Mouse (Mus musculus) limb, embryonic 14.5 days (tissue): ENCODE measurements at regions not wholly inside any gene's neighbourhood (a gene's known extent, or its start where the extent isn't known, plus 50 kb on each side); places are given as distances from the start of the nearest gene placed in this dataset.

Experiments
- ATAC-seq: fragments of 200-750 bp; cut with Nextera tagmentation; 2 replicates; pipeline ENCODE4 v1.8.0; 2017; ENCODE audit warnings: low read depth, moderate number of reproducible peaks, moderate TSS enrichment; ENCODE audit not compliant: low FRiP score
- DNase-seq: peaks from one replicate; pipeline ENCODE4 v3.0.0-alpha.2; 2015; ENCODE audit warnings: low spot score
- H3K27ac ChIP-seq: fragments of 300-500 bp; sonication (generic); replicated peaks from 2 replicates; pipeline ENCODE4 v1.5.1; 2014; ENCODE audit warnings: low read depth, mild to moderate bottlenecking, low read length, moderate library complexity, mixed read lengths
- H3K27me3 ChIP-seq: fragments of 300-500 bp; sonication (generic); 2 replicates; pipeline ENCODE4 v1.6.1; 2014; ENCODE audit warnings: low read length, mixed read lengths; ENCODE audit not compliant: control insufficient read depth, insufficient read depth
- H3K36me3 ChIP-seq: fragments of 300-500 bp; sonication (generic); 2 replicates; pipeline ENCODE4 v1.6.1; 2014; ENCODE audit warnings: mild to moderate bottlenecking, low read length, moderate library complexity, mixed read lengths; ENCODE audit not compliant: control insufficient read depth, insufficient read depth
- H3K4me1 ChIP-seq: fragments of 300-500 bp; sonication (generic); 2 replicates; pipeline ENCODE4 v1.6.1; 2014; ENCODE audit warnings: antibody characterized with exemption, low read length, mixed read lengths; ENCODE audit not compliant: control insufficient read depth, insufficient read depth
- H3K4me2 ChIP-seq: fragments of 300-500 bp; sonication (generic); replicated peaks from 2 replicates; pipeline ENCODE4 v1.6.1; 2014; ENCODE audit warnings: low read depth, mild to moderate bottlenecking, low read length, moderate library complexity; ENCODE audit not compliant: severe bottlenecking
- H3K4me3 ChIP-seq: fragments of 300-500 bp; sonication (generic); replicated peaks from 2 replicates; pipeline ENCODE4 v1.5.1; 2014; ENCODE audit warnings: low read length
- H3K9ac ChIP-seq: fragments of 300-500 bp; sonication (generic); 2 replicates; pipeline ENCODE4 v1.6.1; 2014; ENCODE audit warnings: mild to moderate bottlenecking, low read depth, low read length, moderate library complexity; ENCODE audit not compliant: severe bottlenecking
- H3K9me3 ChIP-seq: fragments of 300-500 bp; sonication (generic); 2 replicates; pipeline ENCODE4 v1.6.1; 2016; ENCODE audit warnings: low read length; ENCODE audit not compliant: control insufficient read depth
- POLR2A ChIP-seq: fragments of 200-500 bp; IDR thresholded peaks from 2 replicates; pipeline ENCODE4 v1.8.0; 2012; ENCODE audit warnings: inconsistent platforms, mild to moderate bottlenecking, moderate library complexity, borderline replicate concordance; ENCODE audit not compliant: insufficient read depth, insufficient read length; ENCODE audit errors: extremely low read depth
- WGBS: fragments of 180-500 bp; shearing (Covaris S2); extraction: QIAGEN DNeasy Blood & Tissue Kit; methylation state at CpG from one replicate; pipeline ENCODE4 v1.1.7; 2014; 5-methylcytosine and 5-hydroxymethylcytosine counted together

DNA sequence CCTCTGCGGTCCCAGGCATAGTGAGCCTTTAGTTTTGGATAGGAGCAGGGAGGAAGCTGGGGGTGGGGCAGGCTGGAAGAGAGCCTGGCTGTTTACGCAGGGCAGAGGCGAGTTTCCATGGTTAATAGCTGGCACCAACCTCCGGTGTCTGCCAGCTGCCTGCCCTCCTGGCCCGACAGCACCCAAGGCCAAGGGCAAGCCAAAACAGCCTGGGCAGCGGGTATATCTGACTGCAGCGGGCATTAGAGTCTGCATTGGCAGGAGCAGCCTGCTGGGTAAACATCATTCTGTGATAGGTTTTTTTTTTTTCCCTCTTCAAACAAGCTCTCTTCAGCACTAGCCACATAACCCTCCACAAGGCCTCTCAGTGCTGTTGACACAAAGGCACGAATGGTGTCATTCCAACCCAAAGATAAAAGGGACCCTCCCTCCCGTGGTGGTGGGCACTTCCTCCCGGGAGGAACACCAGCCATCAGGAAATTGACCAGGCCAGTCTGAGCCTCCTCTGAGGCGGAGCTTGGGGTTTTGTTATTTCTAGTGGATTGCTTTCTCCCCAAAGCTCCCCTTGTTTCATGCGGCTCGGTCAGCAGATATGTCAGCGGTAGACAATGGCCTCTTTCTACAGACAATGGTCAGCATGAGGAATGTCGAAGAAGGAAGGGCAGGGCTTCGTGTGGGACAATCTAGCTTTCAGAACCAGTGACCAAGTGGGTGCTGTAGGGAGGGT, 131.4 kb downstream of the Mycn start:
- Histone ChIP-seq H3K27ac (peak overlapping the region; percentile 43; the same call in 1 of the 2 replicates), H3K4me1 (peaks cover 17% of the 10 kb centered on the region), H3K9me3 (no peaks in the 10 kb centered on the region), H3K36me3 (no peaks in the 10 kb centered on the region), H3K9ac (0 out of 2 replicates have a peak overlapping the region, but pooled peaks have one; percentile 5), H3K4me2 (peak overlapping the region; percentile 40), H3K27me3 (no peaks in the 10 kb centered on the region), H3K4me3 (no peak overlapping the region; the same call in 1 of the 2 replicates)
- 8% methylated on average over 16 of the region's 16 CpGs for WGBS
- ATAC-seq (peak; percentile 55; the same call in 1 of the 2 replicates), DNase-seq (peak; percentile 27)
- TF ChIP-seq POLR2A: no peak

DNA sequence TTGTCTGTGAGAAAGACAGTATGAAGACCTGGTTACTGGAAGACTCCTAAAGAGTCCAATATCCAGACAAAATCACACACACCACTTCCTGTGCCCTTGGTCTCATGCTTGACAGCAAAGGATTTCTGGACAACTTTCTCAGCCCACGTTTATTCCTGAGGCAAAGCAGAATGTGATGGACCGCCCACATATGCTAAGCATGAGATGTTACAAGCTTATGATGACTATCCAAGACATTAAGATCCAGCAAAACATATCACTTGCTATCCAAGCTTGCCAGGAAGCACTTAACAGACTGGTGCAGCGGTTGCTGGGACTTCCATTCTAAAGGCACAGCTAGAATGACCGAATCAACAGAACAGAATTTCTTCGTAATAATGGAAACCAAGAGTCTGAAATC, 133.6 kb downstream of the Mycn start:
- no peaks in the 10 kb centered on the region for H3K27me3 ChIP-seq
- no peaks in the 10 kb centered on the region for H3K9me3 ChIP-seq
- no peak for TF ChIP-seq POLR2A
- no peak overlapping the region for H3K9ac ChIP-seq
- ATAC-seq (no peak), DNase-seq (no peak)
- WGBS: 91% methylated on average over 5 of the region's 5 CpGs
- no peaks in the 10 kb centered on the region for H3K36me3 ChIP-seq
- H3K4me2 ChIP-seq: no peak overlapping the region
- no peak overlapping the region for H3K4me3 ChIP-seq
- H3K4me1 ChIP-seq: peaks cover 17% of the 10 kb centered on the region
- H3K27ac ChIP-seq: no peak overlapping the region

DNA sequence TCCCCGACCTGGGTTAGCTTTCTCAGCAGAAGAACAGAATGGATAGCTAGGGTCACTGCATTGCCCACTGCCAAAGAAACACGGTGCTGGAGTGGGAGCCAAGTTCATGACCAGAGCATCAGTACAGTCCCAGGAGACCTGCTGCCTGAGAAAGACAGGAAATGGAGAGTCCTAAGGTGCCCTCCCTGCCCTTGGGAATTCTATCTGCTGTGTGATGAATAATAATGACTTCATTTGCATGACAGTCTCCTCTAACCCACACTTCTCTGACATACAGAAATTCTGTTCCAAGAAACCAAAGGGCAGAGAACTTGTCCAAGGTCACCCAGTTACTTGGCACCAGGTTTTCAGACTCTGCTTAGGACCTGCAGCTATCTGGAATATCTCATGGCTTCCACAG, 138.1 kb downstream of the Mycn start:
- no peaks in the 10 kb centered on the region for H3K4me1 ChIP-seq
- no peak overlapping the region for H3K4me3 ChIP-seq
- H3K36me3 ChIP-seq: no peaks in the 10 kb centered on the region
- H3K27me3 ChIP-seq: no peaks in the 10 kb centered on the region
- H3K9me3 ChIP-seq: no peaks in the 10 kb centered on the region
- no peak overlapping the region for H3K4me2 ChIP-seq
- WGBS: 74% methylated on average over 2 of the region's 2 CpGs
- H3K9ac ChIP-seq: no peak overlapping the region
- ATAC-seq: no peak
- H3K27ac ChIP-seq: no peak overlapping the region
- no peak for TF ChIP-seq POLR2A
- no peak for DNase-seq

DNA sequence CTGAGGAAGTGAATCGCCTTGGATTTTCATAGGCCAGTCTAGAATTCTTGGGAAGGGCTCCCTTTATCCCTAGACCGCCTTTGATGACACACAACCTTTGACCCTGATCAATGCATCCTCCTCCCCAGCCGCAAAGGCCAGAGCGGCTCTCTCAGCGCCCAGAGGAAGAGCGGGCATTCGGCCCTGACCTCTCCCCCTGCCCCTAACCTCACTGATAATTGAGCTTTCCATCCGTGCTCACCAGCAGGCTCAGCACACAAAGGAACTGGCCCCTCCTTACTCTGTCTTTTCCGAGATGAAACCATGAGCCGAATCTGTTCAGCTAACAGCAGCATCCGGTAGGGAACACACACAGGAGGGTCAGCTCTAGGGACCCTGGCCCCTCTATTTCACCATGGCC, 139.3 kb downstream of the Mycn start:
- Histone ChIP-seq H3K4me2 (no peak overlapping the region), H3K4me1 (no peaks in the 10 kb centered on the region), H3K27ac (no peak overlapping the region), H3K27me3 (no peaks in the 10 kb centered on the region), H3K9me3 (no peaks in the 10 kb centered on the region), H3K9ac (no peak overlapping the region), H3K4me3 (no peak overlapping the region), H3K36me3 (no peaks in the 10 kb centered on the region)
- DNase-seq (no peak), ATAC-seq (no peak)
- TF ChIP-seq POLR2A: no peak
- WGBS: 27% methylated on average over 11 of the region's 11 CpGs

DNA sequence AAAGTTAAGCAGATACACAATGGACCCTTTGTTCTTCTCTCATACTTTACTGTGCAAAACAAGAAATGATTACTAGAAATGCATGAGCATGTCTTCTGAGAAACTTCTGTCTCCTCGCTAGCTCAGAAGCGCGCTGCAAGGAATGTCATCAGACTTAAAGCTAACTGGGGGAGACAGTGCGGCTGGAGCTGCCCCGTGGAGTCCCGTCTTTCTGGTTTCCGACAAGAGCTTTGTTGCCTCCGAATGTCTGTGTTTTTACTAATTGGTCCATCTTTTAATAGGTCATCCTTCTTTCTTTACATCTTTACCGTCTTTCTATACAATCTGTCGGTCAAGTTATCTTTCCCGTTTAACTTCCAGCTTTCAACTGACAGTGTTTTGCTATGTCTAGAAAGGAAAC, 140.0 kb downstream of the Mycn start:
- Histone ChIP-seq H3K9me3 (no peaks in the 10 kb centered on the region), H3K9ac (no peak overlapping the region), H3K4me2 (no peak overlapping the region), H3K27ac (no peak overlapping the region), H3K36me3 (no peaks in the 10 kb centered on the region), H3K27me3 (no peaks in the 10 kb centered on the region), H3K4me3 (no peak overlapping the region), H3K4me1 (no peaks in the 10 kb centered on the region)
- DNase-seq: no peak
- no peak for ATAC-seq
- WGBS: 85% methylated on average over 11 of the region's 11 CpGs
- TF ChIP-seq POLR2A: no peak
